Mouse (Mus musculus) embryonic facial prominence, embryonic 14.5 days (tissue): ENCODE measurements around the gene Zfp830. TPM values are rescaled to one million over a fixed set of nuclear protein-coding genes. Genes with fewer than 3 reads are reported as not detected.

Experiments used
- ATAC-seq: fragments of 200-750 bp; cut with Nextera tagmentation; 2 replicates; pipeline ENCODE4 v1.8.0; 2017; ENCODE audit warnings: low read depth, moderate number of reproducible peaks, moderate TSS enrichment
- DNase-seq: peaks from one replicate; pipeline ENCODE4 v3.0.0-alpha.2; 2015; ENCODE audit warnings: low spot score
- H3K27ac ChIP-seq: fragments of 300-500 bp; sonication (generic); replicated peaks from 2 replicates; pipeline ENCODE4 v1.5.1; 2014; ENCODE audit warnings: low read depth, mild to moderate bottlenecking, low read length, moderate library complexity
- H3K27me3 ChIP-seq: fragments of 300-500 bp; sonication (generic); replicated peaks from 2 replicates; pipeline ENCODE4 v1.6.1; 2014; ENCODE audit warnings: low read length; ENCODE audit not compliant: control insufficient read depth, insufficient read depth
- H3K36me3 ChIP-seq: fragments of 300-500 bp; sonication (generic); 2 replicates; pipeline ENCODE4 v1.6.1; 2014; ENCODE audit warnings: low read length, mixed read lengths; ENCODE audit not compliant: control insufficient read depth, insufficient read depth
- H3K4me1 ChIP-seq: fragments of 300-500 bp; sonication (generic); 2 replicates; pipeline ENCODE4 v1.6.1; 2014; ENCODE audit warnings: antibody characterized with exemption, low read length; ENCODE audit not compliant: control insufficient read depth, insufficient read depth
- H3K4me2 ChIP-seq: fragments of 300-500 bp; sonication (generic); 2 replicates; pipeline ENCODE4 v1.6.1; 2014; ENCODE audit warnings: low read depth, mild to moderate bottlenecking, low read length, moderate library complexity, mixed read lengths
- H3K4me3 ChIP-seq: fragments of 300-500 bp; sonication (generic); 2 replicates; pipeline ENCODE4 v1.5.1; 2014; ENCODE audit warnings: low read depth, mild to moderate bottlenecking, low read length
- H3K9ac ChIP-seq: fragments of 300-500 bp; sonication (generic); 2 replicates; pipeline ENCODE4 v1.6.1; 2014; ENCODE audit warnings: low read depth, mild to moderate bottlenecking, low read length, moderate library complexity, mixed read lengths
- H3K9me3 ChIP-seq: fragments of 300-500 bp; sonication (generic); 2 replicates; pipeline ENCODE4 v1.6.1; 2016; ENCODE audit warnings: low read length; ENCODE audit not compliant: control insufficient read depth
- WGBS: fragments of 180-500 bp; shearing (Covaris S2); extraction: QIAGEN DNeasy Blood & Tissue Kit; methylation state at CpG from one replicate; pipeline ENCODE4 v1.1.7; 2014; 5-methylcytosine and 5-hydroxymethylcytosine counted together
- polyA plus RNA-seq: library from polyadenylated mRNA; unstranded; fragments of >200 nt; fragmentation: Nextera tagmentation; extraction: Ambion mirVana; gene quantifications from 2 replicates; pipeline ENCODE4 v1.2.1, GENCODE M21; 2014

Gene Zfp830
- polyA plus RNA-seq, 1 experiment from 2014 or later: 31.6 TPM

DNA sequence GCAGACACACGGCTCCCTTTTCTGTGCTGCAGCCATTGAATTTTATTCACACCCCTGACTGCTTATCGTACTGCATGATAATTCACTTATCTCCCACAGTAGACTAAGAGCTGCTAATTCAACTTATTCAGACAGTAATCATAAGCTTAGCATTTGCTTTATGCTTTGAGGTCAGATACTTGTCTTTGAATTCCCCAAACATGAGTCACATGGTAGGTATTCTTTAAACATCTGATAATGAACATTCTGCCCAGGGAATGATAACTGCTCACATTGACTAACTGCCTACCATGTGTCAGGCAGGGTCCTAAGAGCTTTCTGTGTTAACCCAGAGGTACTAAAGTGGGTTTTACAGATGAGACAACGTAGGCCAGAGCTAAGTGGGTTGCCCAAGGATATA lies 42.5 kb downstream of the Zfp830 start:
- Histone ChIP-seq H3K9me3 (no peaks in the 10 kb centered on the region), H3K4me2 (no peak overlapping the region), H3K4me3 (no peak overlapping the region), H3K36me3 (peaks cover 21% of the 10 kb centered on the region), H3K27me3 (no peaks in the 10 kb centered on the region), H3K9ac (no peak overlapping the region), H3K27ac (no peak overlapping the region), H3K4me1 (no peaks in the 10 kb centered on the region)
- ATAC-seq: no peak
- 78% methylated on average over 3 of the region's 3 CpGs for WGBS
- DNase-seq: no peak

DNA sequence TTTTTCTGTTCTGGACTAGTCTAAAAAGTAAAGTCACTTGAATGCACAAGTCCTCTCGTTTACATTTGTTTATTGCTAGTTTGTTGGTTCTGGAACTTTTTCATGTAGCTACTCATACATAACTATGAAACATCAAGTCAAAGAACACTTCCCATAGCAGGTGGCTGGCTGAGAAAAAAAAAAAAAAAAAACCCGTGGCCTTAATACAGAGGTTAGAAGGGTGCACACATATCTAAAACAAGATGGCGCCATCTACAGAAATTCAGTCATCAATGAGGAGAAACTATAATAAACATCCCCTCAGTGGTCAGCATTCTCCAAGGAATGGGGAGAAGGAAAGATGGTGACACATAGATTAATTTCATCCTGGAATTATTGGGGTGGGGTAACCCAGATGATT lies 43.2 kb downstream of the Zfp830 start:
- H3K36me3 ChIP-seq: peaks cover 14% of the 10 kb centered on the region
- no peak overlapping the region for H3K4me3 ChIP-seq
- no peak overlapping the region for H3K4me2 ChIP-seq
- H3K9me3 ChIP-seq: no peaks in the 10 kb centered on the region
- DNase-seq (no peak), ATAC-seq (no peak)
- no peaks in the 10 kb centered on the region for H3K4me1 ChIP-seq
- no peaks in the 10 kb centered on the region for H3K27me3 ChIP-seq
- H3K9ac ChIP-seq: no peak overlapping the region
- 75% methylated on average over 3 of the region's 3 CpGs for WGBS
- H3K27ac ChIP-seq: no peak overlapping the region

DNA sequence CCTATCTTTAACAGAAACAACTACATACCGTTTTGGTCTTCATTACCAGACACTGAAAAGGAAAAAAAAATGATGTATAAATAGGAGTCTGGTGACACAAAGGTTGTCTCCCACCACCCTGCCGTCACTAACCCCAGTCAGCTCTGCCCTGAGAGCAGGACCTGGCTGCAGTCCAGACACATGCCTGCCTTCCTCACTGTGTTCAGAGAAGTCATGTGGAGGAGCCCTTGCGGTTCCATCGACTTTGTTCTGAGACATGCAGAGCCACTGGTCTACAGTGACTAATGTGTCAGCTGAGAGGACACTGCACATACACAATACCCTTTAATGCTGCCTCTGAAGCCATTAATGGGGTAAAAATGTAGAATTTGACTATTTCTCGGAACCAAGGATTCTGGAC lies 44.3 kb downstream of the Zfp830 start:
- Histone ChIP-seq H3K9ac (no peak overlapping the region), H3K4me1 (no peaks in the 10 kb centered on the region), H3K4me3 (no peak overlapping the region), H3K27ac (no peak overlapping the region), H3K36me3 (peaks cover 3% of the 10 kb centered on the region; the same call in 1 of the 2 replicates), H3K4me2 (no peak overlapping the region), H3K27me3 (no peaks in the 10 kb centered on the region), H3K9me3 (no peaks in the 10 kb centered on the region)
- WGBS: 73% methylated on average over 5 of the region's 5 CpGs
- ATAC-seq (no peak), DNase-seq (no peak)

Other genes starting within 250 kb of the Zfp830 start
- 0.33 and 0.43 TPM in 2 replicates for gene Cct6b, start within 50 bp of the Zfp830 start, polyA plus RNA-seq
- gene Lig3, start 16.8 kb downstream of the Zfp830 start, polyA plus RNA-seq: 32.9 and 34.2 TPM in 2 replicates
- gene Rffl, start 106.9 kb downstream of the Zfp830 start, polyA plus RNA-seq: 9.7 and 10.2 TPM in 2 replicates
- gene Rad51d, start 126.3 kb downstream of the Zfp830 start, polyA plus RNA-seq: 14.5 and 15.0 TPM in 2 replicates
- 0.30 and 0.47 TPM in 2 replicates for gene Fndc8, start 127.8 kb downstream of the Zfp830 start, polyA plus RNA-seq
- gene Nle1, start 144.1 kb downstream of the Zfp830 start, polyA plus RNA-seq: 24.3 and 30.7 TPM in 2 replicates
- gene Unc45b, start 146.2 kb downstream of the Zfp830 start, polyA plus RNA-seq: 37.1 and 44.5 TPM in 2 replicates
- 2.4 and 3.9 TPM in 2 replicates for gene Slfn5, start 187.0 kb downstream of the Zfp830 start, polyA plus RNA-seq
- gene Slfn9, start 227.5 kb downstream of the Zfp830 start, polyA plus RNA-seq: 16.6 and 17.1 TPM in 2 replicates